In the genomic region with DNA sequence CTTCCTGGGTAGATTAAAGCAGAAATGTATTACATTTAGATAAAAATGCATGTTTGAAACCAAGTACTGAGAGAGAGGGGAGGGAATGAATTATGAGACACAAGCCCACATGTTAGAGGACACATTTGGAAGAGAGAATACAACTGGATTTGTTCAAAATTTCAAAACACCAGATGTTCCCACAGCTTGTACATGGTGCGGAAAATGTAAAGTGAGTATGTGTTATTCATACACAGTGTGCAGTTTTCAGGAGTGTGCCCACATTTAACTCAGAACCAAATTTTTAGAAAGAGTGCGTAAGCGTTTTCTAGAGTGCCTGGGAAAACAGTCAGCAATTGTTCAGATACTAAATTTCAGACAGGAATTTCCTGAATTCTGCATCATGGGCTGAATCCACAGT, we compare ENCODE assay signal across 25 mouse cellular contexts.
DNase-seq lines count a peak whose midpoint lies in the region; ATAC-seq and TF ChIP-seq lines count a peak whose summit lies in the region.
"Had no signal": no experiment of that assay in that cellular context is flagged by ENCODE, and none has a peak within 500 bp of the region (broad histone marks: within the 10 kb centered on the region; RNA-seq: fewer than 3 reads in every experiment).

No protein-coding gene starts in this region.

- H3K4me3 ChIP-seq in embryonic facial prominence, embryonic 14.5 days (ENCODE audit: low read depth, low read length), result no peak overlapping the region
- H3K4me3 ChIP-seq in embryonic facial prominence, embryonic 10.5 days, result no peak overlapping the region
- H3K4me3 ChIP-seq in lung, embryonic 14.5 days (ENCODE audit: low read depth, low read length), result no peak overlapping the region
- H3K4me3 ChIP-seq: embryonic facial prominence, embryonic 12.5 days; forebrain, embryonic 12.5 days; heart, embryonic 10.5 days; hindbrain, embryonic 12.5 days had no signal

- no peak for TF ChIP-seq CTCF in lung, embryonic 14.5 days (IDR thresholded peaks at IDR 0.05; ENCODE audit: low read depth)

- ATAC-seq in embryonic facial prominence, embryonic 14.5 days (ENCODE audit: low read depth), result no peak
- peak; percentile 47; the same call in 1 of the 2 replicates for ATAC-seq in lung, embryonic 14.5 days (ENCODE audit: insufficient read depth)
- ATAC-seq: CD4-positive, CD25-positive, alpha-beta regulatory T cell, adult 4 months; hindbrain, embryonic 16.5 days had no signal

- no peak overlapping the region for H3K9ac ChIP-seq in embryonic facial prominence, embryonic 14.5 days (ENCODE audit: low read depth, low read length)
- H3K9ac ChIP-seq in lung, embryonic 14.5 days, result no peak overlapping the region
- H3K9ac ChIP-seq: embryonic facial prominence, embryonic 12.5 days; forebrain, embryonic 12.5 days; hindbrain, embryonic 12.5 days had no signal

- 54% methylated on average over 3 of the region's 3 CpGs for WGBS in embryonic facial prominence, embryonic 14.5 days
- 92% methylated on average over 3 of the region's 3 CpGs for WGBS in embryonic facial prominence, embryonic 10.5 days
- 55% methylated on average over 3 of the region's 3 CpGs for WGBS in lung, embryonic 14.5 days

- no peaks in the 10 kb centered on the region for H3K4me1 ChIP-seq in embryonic facial prominence, embryonic 14.5 days (ENCODE audit: control insufficient read depth, insufficient read depth, low read length)
- H3K4me1 ChIP-seq in embryonic facial prominence, embryonic 10.5 days, result no peaks in the 10 kb centered on the region
- no peaks in the 10 kb centered on the region for H3K4me1 ChIP-seq in lung, embryonic 14.5 days (ENCODE audit: insufficient read depth)
- H3K4me1 ChIP-seq: embryonic facial prominence, embryonic 12.5 days; forebrain, embryonic 12.5 days; heart, embryonic 10.5 days; hindbrain, embryonic 12.5 days had no signal

- H3K4me2 ChIP-seq in embryonic facial prominence, embryonic 14.5 days (ENCODE audit: low read depth, low read length), result no peak overlapping the region
- no peak overlapping the region for H3K4me2 ChIP-seq in lung, embryonic 14.5 days
- H3K4me2 ChIP-seq: embryonic facial prominence, embryonic 12.5 days; forebrain, embryonic 12.5 days; hindbrain, embryonic 12.5 days had no signal

- H3K27ac ChIP-seq in embryonic facial prominence, embryonic 14.5 days (replicated peaks; ENCODE audit: low read depth, low read length), result no peak overlapping the region; the same call in 1 of the 2 replicates
- no peak overlapping the region for H3K27ac ChIP-seq in embryonic facial prominence, embryonic 10.5 days (replicated peaks)
- no peak overlapping the region for H3K27ac ChIP-seq in lung, embryonic 14.5 days (ENCODE audit: low read depth)
- H3K27ac ChIP-seq: embryonic facial prominence, embryonic 12.5 days; forebrain, embryonic 12.5 days; heart, embryonic 10.5 days; hindbrain, embryonic 12.5 days had no signal

- peak; percentile 31 for DNase-seq in embryonic facial prominence, embryonic 14.5 days (ENCODE audit: low spot score)
- DNase-seq in embryonic facial prominence, embryonic 10.5 days (ENCODE audit: low spot score), result no peak
- peak; percentile 9 to 53 for DNase-seq in frontal cortex, postnatal 36 days (ENCODE audit: low spot score in 2 of 2)
- DNase-seq in frontal cortex, postnatal 14 days (ENCODE audit: low spot score in 2 of 2), result no peak
- DNase-seq in lung, embryonic 14.5 days, result peak; percentile 22
- no peak for DNase-seq in lung, postnatal 10 days
- DNase-seq in telencephalon, adult 2 months (ENCODE audit: low read depth, low spot score), result peak; percentile 56
- DNase-seq: adrenal gland, adult 8-10 months; adrenal gland, postnatal 36 days; B cell, adult 2 months; cerebellum, adult 11 months; cerebellum, adult 8-10 months; cerebellum, postnatal 14 days; embryo, embryonic 11 days; gastrocnemius, postnatal 10 days; heart, adult 18-20 months; heart, postnatal 10 days; heart, postnatal 4 days had no signal

- no peaks in the 10 kb centered on the region for H3K9me3 ChIP-seq in embryonic facial prominence, embryonic 14.5 days (ENCODE audit: control insufficient read depth, low read length)
- no peaks in the 10 kb centered on the region for H3K9me3 ChIP-seq in embryonic facial prominence, embryonic 10.5 days
- H3K9me3 ChIP-seq in lung, embryonic 14.5 days (ENCODE audit: low read depth, low read length), result no peaks in the 10 kb centered on the region
- H3K9me3 ChIP-seq: embryonic facial prominence, embryonic 12.5 days; forebrain, embryonic 12.5 days; G1E; heart, embryonic 10.5 days; hindbrain, embryonic 12.5 days had no signal

- 0 out of 2 replicates have a peak, but pooled peaks cover 5% of the 10 kb centered on the region for H3K36me3 ChIP-seq in embryonic facial prominence, embryonic 14.5 days (ENCODE audit: control insufficient read depth, insufficient read depth, low read length)
- no peaks in the 10 kb centered on the region for H3K36me3 ChIP-seq in embryonic facial prominence, embryonic 10.5 days (replicated peaks)
- H3K36me3 ChIP-seq in lung, embryonic 14.5 days (ENCODE audit: insufficient read depth), result no peaks in the 10 kb centered on the region
- H3K36me3 ChIP-seq: embryonic facial prominence, embryonic 12.5 days; forebrain, embryonic 12.5 days; heart, embryonic 10.5 days; hindbrain, embryonic 12.5 days had no signal

- no peaks in the 10 kb centered on the region for H3K27me3 ChIP-seq in embryonic facial prominence, embryonic 14.5 days (replicated peaks; ENCODE audit: control insufficient read depth, insufficient read depth, low read length)
- no peaks in the 10 kb centered on the region for H3K27me3 ChIP-seq in embryonic facial prominence, embryonic 10.5 days (replicated peaks; ENCODE audit: low read depth, poor library complexity, severe bottlenecking)
- no peaks in the 10 kb centered on the region for H3K27me3 ChIP-seq in lung, embryonic 14.5 days (ENCODE audit: insufficient read depth, low read length)
- H3K27me3 ChIP-seq: embryonic facial prominence, embryonic 12.5 days; forebrain, embryonic 12.5 days; hindbrain, embryonic 12.5 days had no signal

Comparison
In these comparisons a context has a peak if more than half of its experiments do, and no peak if none do; other contexts are left out.
1. DNase-seq: peak in embryonic facial prominence, embryonic 14.5 days (single experiment), frontal cortex, postnatal 36 days (2 of 2), lung, embryonic 14.5 days (single experiment) and telencephalon, adult 2 months (single experiment); none in embryonic facial prominence, embryonic 10.5 days (single experiment), frontal cortex, postnatal 14 days (0 of 2) and lung, postnatal 10 days (single experiment).